Mouse (Mus musculus) E14TG2a.4 (cell line): ENCODE measurements around the gene Osbp2.

ENCODE experiments used
- CTCF ChIP-seq: conservative IDR thresholded peaks from 2 replicates; pipeline ENCODE4 v1.5.1; 2014; ENCODE audit warnings: low read length
- NANOG ChIP-seq: IDR thresholded peaks from 2 replicates; pipeline ENCODE4 v1.6.1; 2014; ENCODE audit warnings: borderline replicate concordance, low read length, mixed read lengths
- POU5F1 ChIP-seq: IDR thresholded peaks from 2 replicates; pipeline ENCODE4 v1.6.1; 2014; ENCODE audit warnings: low read length, borderline replicate concordance

GRCm38 (mm10) chr11:3668768-3669167 lies 194.9 kb downstream of the Osbp2 start:
- TF ChIP-seq CTCF (no peak), POU5F1 (no peak), NANOG (no peak)
